Mouse (Mus musculus): ENCODE measurements around the gene Robo4. TPM values are rescaled to one million over a fixed set of nuclear protein-coding genes. Genes with fewer than 3 reads are reported as not detected.

The Robo4 gene
- total and polyA plus RNA-seq, 2 experiments from 2014 or later: 10.2 to 44.2 TPM

DNA sequence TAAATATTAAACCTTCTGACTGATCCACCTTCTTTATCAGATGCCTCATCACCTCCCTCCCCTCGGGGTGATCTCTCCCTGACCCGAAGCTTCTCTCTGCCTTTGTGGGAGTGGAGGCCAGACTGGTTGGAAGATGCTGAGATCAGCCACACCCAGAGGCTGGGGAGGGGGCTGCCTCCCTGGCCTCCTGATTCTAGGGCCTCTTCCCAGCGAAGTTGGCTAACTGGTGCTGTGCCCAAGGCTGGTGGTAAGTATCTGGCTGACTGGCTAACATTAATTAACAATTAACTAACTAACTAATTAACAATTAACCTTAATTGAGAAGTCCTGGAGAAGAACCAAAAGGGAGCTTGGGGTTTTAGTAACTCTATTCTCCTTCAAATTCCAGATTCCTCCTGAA lies 11.3 kb downstream of the Robo4 start:
- H3K4me1 ChIP-seq (ENCODE audit: control insufficient read depth, insufficient read depth): peaks cover 8% of the 10 kb centered on the region
- no peak for TF ChIP-seq CTCF (IDR thresholded peaks at IDR 0.05; ENCODE audit: low read depth)
- no peaks in the 10 kb centered on the region for H3K27me3 ChIP-seq (ENCODE audit: control insufficient read depth, insufficient read depth, low read length)
- H3K4me2 ChIP-seq (ENCODE audit: low read depth, low read length): no peak overlapping the region
- DNase-seq (ENCODE audit: low spot score) (no peak), ATAC-seq (ENCODE audit: insufficient read depth, low read depth) (no peak)
- H3K9me3 ChIP-seq (replicated peaks; ENCODE audit: control insufficient read depth, low read length): no peaks in the 10 kb centered on the region
- H3K27ac ChIP-seq (ENCODE audit: low read depth): no peak overlapping the region
- H3K4me3 ChIP-seq (ENCODE audit: low read depth, low read length): no peak overlapping the region
- no peak overlapping the region for H3K9ac ChIP-seq (replicated peaks; ENCODE audit: low read depth, low read length)
- WGBS: 49% methylated on average over 3 of the region's 3 CpGs
- H3K36me3 ChIP-seq (replicated peaks; ENCODE audit: control insufficient read depth, insufficient read depth, low read length): peaks cover 12% of the 10 kb centered on the region; the same call in 1 of the 2 replicates

DNA sequence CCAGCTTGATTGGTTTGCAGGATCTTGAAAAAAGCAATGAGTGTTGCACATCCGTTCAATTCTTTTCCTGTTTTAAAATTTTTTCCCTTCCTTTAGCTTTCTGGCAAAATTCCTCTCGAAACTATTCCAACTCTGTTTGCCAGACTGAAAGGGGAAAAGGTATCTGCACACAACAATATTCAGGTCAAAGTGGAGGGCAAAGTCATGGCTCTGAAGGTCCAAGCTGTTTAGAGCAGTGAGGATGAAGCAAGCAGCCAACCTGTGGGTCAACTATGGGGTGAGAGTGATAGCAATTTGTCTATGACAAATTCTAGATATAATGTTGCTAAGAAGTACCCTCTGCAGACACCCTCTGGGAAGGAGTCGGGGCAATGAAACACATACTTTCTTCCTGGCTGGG lies 13.0 kb downstream of the Robo4 start:
- Histone ChIP-seq H3K9ac (replicated peaks; ENCODE audit: low read depth, low read length) (no peak overlapping the region), H3K4me2 (ENCODE audit: low read depth, low read length) (no peak overlapping the region), H3K27ac (ENCODE audit: low read depth) (no peak overlapping the region), H3K4me1 (ENCODE audit: control insufficient read depth, insufficient read depth) (peaks cover 8% of the 10 kb centered on the region), H3K36me3 (replicated peaks; ENCODE audit: control insufficient read depth, insufficient read depth, low read length) (peaks cover 12% of the 10 kb centered on the region; the same call in 1 of the 2 replicates), H3K27me3 (ENCODE audit: control insufficient read depth, insufficient read depth, low read length) (no peaks in the 10 kb centered on the region), H3K4me3 (ENCODE audit: low read depth, low read length) (no peak overlapping the region), H3K9me3 (replicated peaks; ENCODE audit: control insufficient read depth, low read length) (no peaks in the 10 kb centered on the region)
- 66% methylated on average over 3 of the region's 3 CpGs for WGBS
- no peak for ATAC-seq (ENCODE audit: insufficient read depth, low read depth)
- no peak for DNase-seq (ENCODE audit: low spot score)
- TF ChIP-seq CTCF (IDR thresholded peaks at IDR 0.05; ENCODE audit: low read depth) (no peak), EP300 (IDR thresholded peaks at IDR 0.05; ENCODE audit: low read depth) (no peak)

GRCm38 (mm10) chr9:37418791-37419190 lies 17.1 kb downstream of the Robo4 start:
- no peak overlapping the region for H3K4me3 ChIP-seq (ENCODE audit: low read depth, low read length)
- no peak overlapping the region for H3K9ac ChIP-seq (replicated peaks; ENCODE audit: low read depth, low read length)
- H3K4me1 ChIP-seq (ENCODE audit: control insufficient read depth, insufficient read depth): no peaks in the 10 kb centered on the region
- TF ChIP-seq EP300 (IDR thresholded peaks at IDR 0.05; ENCODE audit: low read depth) (no peak), CTCF (IDR thresholded peaks at IDR 0.05; ENCODE audit: low read depth) (no peak)
- ATAC-seq (ENCODE audit: insufficient read depth, low read depth): no peak
- WGBS: 64% methylated on average over 4 of the region's 4 CpGs
- no peaks in the 10 kb centered on the region for H3K9me3 ChIP-seq (replicated peaks; ENCODE audit: control insufficient read depth, low read length)
- H3K36me3 ChIP-seq (replicated peaks; ENCODE audit: control insufficient read depth, insufficient read depth, low read length): no peaks in the 10 kb centered on the region
- H3K27ac ChIP-seq (ENCODE audit: low read depth): no peak overlapping the region
- H3K27me3 ChIP-seq (ENCODE audit: control insufficient read depth, insufficient read depth, low read length): no peaks in the 10 kb centered on the region
- no peak for DNase-seq (ENCODE audit: low spot score)
- H3K4me2 ChIP-seq (ENCODE audit: low read depth, low read length): no peak overlapping the region

DNA sequence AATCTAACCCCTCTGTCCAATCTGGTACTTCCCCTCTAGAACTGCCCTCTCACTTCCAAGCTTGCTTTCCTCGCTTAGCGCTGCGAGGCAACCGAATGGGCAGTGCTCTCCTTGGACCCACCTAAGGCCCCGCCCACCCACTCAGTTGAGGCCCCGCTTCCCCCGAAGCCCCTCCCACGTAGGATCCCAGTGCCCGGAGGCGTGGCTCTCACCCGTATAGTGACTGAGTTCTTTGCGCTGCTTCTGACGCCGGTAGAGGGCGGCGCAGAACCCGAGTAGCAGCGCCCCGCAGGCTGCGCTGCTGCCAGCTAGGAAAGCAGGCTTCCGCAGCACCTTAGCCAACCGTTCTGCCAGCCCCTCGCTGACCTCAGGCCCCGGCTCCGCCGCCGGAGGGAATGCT lies 19.0 kb downstream of the Robo4 start:
- Histone ChIP-seq H3K27me3 (ENCODE audit: control insufficient read depth, insufficient read depth, low read length) (no peaks in the 10 kb centered on the region), H3K27ac (ENCODE audit: low read depth) (no peak overlapping the region), H3K9me3 (replicated peaks; ENCODE audit: control insufficient read depth, low read length) (no peaks in the 10 kb centered on the region), H3K4me1 (ENCODE audit: control insufficient read depth, insufficient read depth) (no peaks in the 10 kb centered on the region), H3K4me2 (ENCODE audit: low read depth, low read length) (peak overlapping the region; percentile 62), H3K36me3 (replicated peaks; ENCODE audit: control insufficient read depth, insufficient read depth, low read length) (no peaks in the 10 kb centered on the region), H3K4me3 (ENCODE audit: low read depth, low read length) (peak overlapping the region; percentile 33), H3K9ac (replicated peaks; ENCODE audit: low read depth, low read length) (0 out of 2 replicates have a peak overlapping the region, but pooled peaks have one; percentile 15)
- ATAC-seq (ENCODE audit: insufficient read depth, low read depth): peak; percentile 93
- under 1% methylated on average over 27 of the region's 27 CpGs for WGBS
- TF ChIP-seq EP300 (IDR thresholded peaks at IDR 0.05; ENCODE audit: low read depth): no peak
- TF ChIP-seq CTCF (IDR thresholded peaks at IDR 0.05; ENCODE audit: low read depth): peak; percentile 67
- DNase-seq (ENCODE audit: low spot score): peak; percentile 89

DNA sequence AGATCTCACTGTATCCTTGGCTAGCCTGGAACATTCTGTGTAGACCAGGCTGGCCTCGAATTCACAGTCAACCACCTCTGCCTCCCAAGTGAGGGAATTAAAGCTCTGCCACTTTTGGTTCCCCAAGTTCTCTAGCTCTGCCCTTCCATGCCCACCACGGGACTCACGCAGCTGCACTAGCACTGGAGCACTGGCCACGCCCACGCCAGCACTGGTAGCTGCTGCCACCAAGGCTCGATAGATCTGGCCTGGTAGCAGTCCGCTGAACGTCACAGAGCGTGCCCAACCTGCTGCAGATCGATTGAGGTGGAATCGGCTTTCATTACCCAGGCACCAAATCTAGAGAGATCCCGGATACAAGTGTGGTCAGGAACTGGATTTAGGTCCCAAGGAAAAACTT lies 19.5 kb downstream of the Robo4 start:
- peak overlapping the region; percentile 62 for H3K4me2 ChIP-seq (ENCODE audit: low read depth, low read length)
- 0 out of 2 replicates have a peak overlapping the region, but pooled peaks have one; percentile 15 for H3K9ac ChIP-seq (replicated peaks; ENCODE audit: low read depth, low read length)
- DNase-seq (ENCODE audit: low spot score): no peak
- peak; percentile 22; the same call in 1 of the 2 replicates for ATAC-seq (ENCODE audit: insufficient read depth, low read depth)
- peak overlapping the region; percentile 33; the same call in 1 of the 2 replicates for H3K4me3 ChIP-seq (ENCODE audit: low read depth, low read length)
- no peaks in the 10 kb centered on the region for H3K9me3 ChIP-seq (replicated peaks; ENCODE audit: control insufficient read depth, low read length)
- no peak overlapping the region for H3K27ac ChIP-seq (ENCODE audit: low read depth)
- no peak for TF ChIP-seq EP300 (IDR thresholded peaks at IDR 0.05; ENCODE audit: low read depth)
- no peak for TF ChIP-seq CTCF (IDR thresholded peaks at IDR 0.05; ENCODE audit: low read depth)
- H3K4me1 ChIP-seq (ENCODE audit: control insufficient read depth, insufficient read depth): no peaks in the 10 kb centered on the region
- no peaks in the 10 kb centered on the region for H3K27me3 ChIP-seq (ENCODE audit: control insufficient read depth, insufficient read depth, low read length)
- H3K36me3 ChIP-seq (replicated peaks; ENCODE audit: control insufficient read depth, insufficient read depth, low read length): no peaks in the 10 kb centered on the region
- WGBS: 26% methylated on average over 12 of the region's 12 CpGs

GRCm38 (mm10) chr9:37429326-37429725 lies 27.6 kb downstream of the Robo4 start:
- DNase-seq (ENCODE audit: low spot score) (no peak), ATAC-seq (ENCODE audit: insufficient read depth, low read depth) (no peak)
- WGBS: 25% methylated on average over 26 of the region's 26 CpGs
- Histone ChIP-seq H3K9ac (replicated peaks; ENCODE audit: low read depth, low read length) (no peak overlapping the region), H3K4me2 (ENCODE audit: low read depth, low read length) (no peak overlapping the region), H3K4me1 (ENCODE audit: control insufficient read depth, insufficient read depth) (0 out of 2 replicates have a peak, but pooled peaks cover 4% of the 10 kb centered on the region), H3K36me3 (replicated peaks; ENCODE audit: control insufficient read depth, insufficient read depth, low read length) (no peaks in the 10 kb centered on the region), H3K9me3 (replicated peaks; ENCODE audit: control insufficient read depth, low read length) (no peaks in the 10 kb centered on the region), H3K4me3 (ENCODE audit: low read depth, low read length) (no peak overlapping the region), H3K27me3 (ENCODE audit: control insufficient read depth, insufficient read depth, low read length) (peaks cover 62% of the 10 kb centered on the region), H3K27ac (ENCODE audit: low read depth) (no peak overlapping the region)
- TF ChIP-seq EP300 (IDR thresholded peaks at IDR 0.05; ENCODE audit: low read depth) (no peak), CTCF (IDR thresholded peaks at IDR 0.05; ENCODE audit: low read depth) (no peak)
